Mouse (Mus musculus) ES-Bruce4 (cell line): ENCODE measurements around the gene Gm32742. TPM values are rescaled to one million over a fixed set of nuclear protein-coding genes. Genes with fewer than 3 reads are reported as not detected.

Experiments
- H3K27ac ChIP-seq: 2 replicates; pipeline ENCODE4 v1.5.1; 2012; ENCODE audit warnings: low read length, inconsistent platforms; ENCODE audit not compliant: insufficient read depth
- H3K27me3 ChIP-seq: 2 replicates; pipeline ENCODE4 v1.6.1; 2012; ENCODE audit warnings: mild to moderate bottlenecking, low read length, inconsistent platforms; ENCODE audit not compliant: control insufficient read depth, poor library complexity, insufficient read depth, severe bottlenecking
- H3K36me3 ChIP-seq: 2 replicates; pipeline ENCODE4 v1.6.1; 2012; ENCODE audit warnings: inconsistent platforms, mild to moderate bottlenecking, low read length, moderate library complexity; ENCODE audit not compliant: control insufficient read depth, poor library complexity, insufficient read depth, severe bottlenecking
- H3K4me1 ChIP-seq: one replicate; pipeline ENCODE4 v1.8.1; 2011; ENCODE audit warnings: low read length; ENCODE audit not compliant: control insufficient read depth, insufficient read depth
- H3K4me3 ChIP-seq: 2 replicates; pipeline ENCODE4 v1.5.1; 2011; ENCODE audit warnings: low read depth, mild to moderate bottlenecking, low read length
- H3K9ac ChIP-seq: 2 replicates; pipeline ENCODE4 v1.6.1; 2012; ENCODE audit warnings: low read depth, mild to moderate bottlenecking, inconsistent platforms; ENCODE audit not compliant: poor library complexity, severe bottlenecking
- H3K9me3 ChIP-seq: replicated peaks from 2 replicates; pipeline ENCODE4 v1.6.1; 2012; ENCODE audit warnings: mild to moderate bottlenecking, low read length, inconsistent platforms; ENCODE audit not compliant: control insufficient read depth, poor library complexity, insufficient read depth, severe bottlenecking
- CTCF ChIP-seq: IDR thresholded peaks from one replicate; pipeline ENCODE4 v1.8.1; 2011; ENCODE audit warnings: low read depth, low read length
- EP300 ChIP-seq: IDR thresholded peaks from 2 replicates; pipeline ENCODE4 v1.6.1; 2011; ENCODE audit warnings: low read depth, low read length; ENCODE audit not compliant: insufficient read depth
- POLR2A ChIP-seq: IDR thresholded peaks from one replicate; pipeline ENCODE4 v1.8.1; 2011; ENCODE audit warnings: low read length; ENCODE audit not compliant: insufficient read depth
- polyA plus RNA-seq: library from polyadenylated mRNA; stranded (reverse); fragments of >200 nt; gene quantifications from 2 replicates; pipeline ENCODE4 v1.2.4, GENCODE M21; 2011; ENCODE audit warnings: low read depth; ENCODE audit not compliant: missing spikeins, insufficient read depth, insufficient read length

Gene Gm32742
- polyA plus RNA-seq, 1 experiment: not detected

DNA sequence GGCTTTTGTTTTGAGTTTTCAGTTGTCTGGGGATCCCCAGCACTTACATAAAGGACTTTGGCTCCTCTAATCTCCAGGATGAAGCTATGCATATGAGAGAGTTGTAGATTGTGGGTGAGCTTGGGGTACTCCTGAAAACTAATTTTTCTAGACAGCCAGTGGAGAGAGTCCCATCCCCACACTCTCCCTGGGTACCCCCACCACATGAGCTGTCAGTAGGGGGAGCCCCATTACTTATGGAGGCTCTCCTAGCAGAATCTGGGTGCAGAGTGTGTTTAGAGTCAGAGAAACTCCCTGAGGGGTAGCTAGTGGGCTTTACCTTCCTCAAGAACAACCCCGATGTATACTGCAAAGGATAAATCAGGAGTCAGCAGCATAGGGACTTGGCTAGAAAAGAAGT, 13.0 kb upstream of the Gm32742 start:
- no peak overlapping the region for H3K9ac ChIP-seq
- no peaks in the 10 kb centered on the region for H3K4me1 ChIP-seq
- H3K9me3 ChIP-seq: no peaks in the 10 kb centered on the region
- no peak overlapping the region for H3K27ac ChIP-seq
- TF ChIP-seq CTCF (no peak), EP300 (no peak), POLR2A (no peak)
- H3K27me3 ChIP-seq: no peaks in the 10 kb centered on the region
- H3K36me3 ChIP-seq: no peaks in the 10 kb centered on the region
- H3K4me3 ChIP-seq: no peak overlapping the region

DNA sequence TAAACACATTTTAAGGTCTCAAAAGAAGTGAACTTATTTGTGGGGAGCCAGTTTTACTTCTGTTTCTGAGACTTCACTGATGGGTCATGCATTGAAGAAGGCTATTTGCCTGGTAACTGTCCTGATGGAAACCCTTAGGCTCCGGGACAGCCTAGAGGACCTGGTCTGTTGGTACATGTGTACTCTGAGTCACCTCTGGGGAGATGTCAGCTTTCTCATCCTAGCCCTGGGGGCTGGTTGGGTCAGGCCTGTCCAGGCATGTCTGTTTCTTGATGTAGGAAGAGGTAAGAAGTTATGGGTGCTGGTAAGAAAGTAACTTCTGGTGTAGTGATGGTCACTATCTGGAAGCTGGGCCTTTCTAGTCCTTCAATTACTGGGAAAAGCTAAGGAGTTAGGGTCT, 10.4 kb upstream of the Gm32742 start:
- Histone ChIP-seq H3K9ac (no peak overlapping the region), H3K27ac (no peak overlapping the region), H3K9me3 (no peaks in the 10 kb centered on the region), H3K4me3 (no peak overlapping the region), H3K4me1 (no peaks in the 10 kb centered on the region), H3K36me3 (no peaks in the 10 kb centered on the region), H3K27me3 (no peaks in the 10 kb centered on the region)
- TF ChIP-seq CTCF (no peak), POLR2A (no peak), EP300 (no peak)

DNA sequence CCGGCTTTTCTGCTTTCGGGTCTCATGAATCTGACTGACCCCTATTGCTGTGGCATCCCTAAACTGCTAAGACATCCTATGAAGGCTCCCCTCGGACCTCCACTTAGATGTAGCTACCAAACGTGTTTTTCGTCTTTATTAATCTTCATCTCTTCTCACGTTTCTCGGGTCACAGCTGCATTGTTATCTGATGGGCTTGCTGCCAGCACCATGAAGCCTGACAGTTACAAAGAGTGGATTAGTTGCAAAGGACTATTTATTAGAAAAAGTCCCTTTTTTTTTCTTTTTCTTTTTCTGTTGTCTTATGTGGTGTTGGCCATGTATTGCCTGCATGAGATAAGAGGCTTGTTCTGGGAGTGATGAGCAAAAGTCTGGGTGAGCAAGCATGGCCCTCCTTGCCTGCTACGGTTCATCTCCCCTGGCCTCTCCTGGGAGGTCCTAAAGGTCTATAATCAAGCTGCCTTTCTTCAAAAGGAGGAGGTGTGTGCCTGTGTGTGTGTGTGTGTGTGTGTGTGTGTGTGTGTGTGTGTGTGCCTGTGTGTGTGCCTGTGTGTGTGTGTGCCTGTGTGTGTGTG, 9.7 kb upstream of the Gm32742 start:
- Histone ChIP-seq H3K9ac (no peak overlapping the region), H3K27me3 (no peaks in the 10 kb centered on the region), H3K4me1 (no peaks in the 10 kb centered on the region), H3K27ac (no peak overlapping the region), H3K4me3 (no peak overlapping the region), H3K9me3 (no peaks in the 10 kb centered on the region), H3K36me3 (no peaks in the 10 kb centered on the region)
- no peak for TF ChIP-seq POLR2A
- no peak for TF ChIP-seq EP300
- TF ChIP-seq CTCF: no peak

DNA sequence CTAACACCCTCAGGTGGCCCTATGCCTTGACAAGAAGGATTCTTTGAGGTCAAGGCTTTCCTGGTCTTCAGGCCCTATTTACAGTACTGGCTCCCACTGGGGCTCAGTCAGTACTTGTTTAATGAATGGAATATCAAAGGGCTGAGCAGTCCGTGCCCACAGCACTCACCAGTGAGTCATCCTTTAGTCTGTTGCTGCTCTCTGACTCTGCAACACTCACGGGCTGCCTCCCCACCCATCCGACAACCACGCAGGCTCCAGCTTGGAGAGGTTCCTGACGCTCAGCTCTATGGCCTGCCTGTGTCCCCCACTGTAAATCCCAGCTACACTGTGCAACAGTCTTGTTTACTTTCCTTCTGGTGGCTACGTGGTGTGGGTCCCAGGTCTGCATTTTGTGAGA, 5.0 kb upstream of the Gm32742 start:
- no peak overlapping the region for H3K9ac ChIP-seq
- H3K27ac ChIP-seq: no peak overlapping the region
- no peaks in the 10 kb centered on the region for H3K9me3 ChIP-seq
- no peaks in the 10 kb centered on the region for H3K36me3 ChIP-seq
- no peaks in the 10 kb centered on the region for H3K27me3 ChIP-seq
- H3K4me3 ChIP-seq: no peak overlapping the region
- no peak for TF ChIP-seq POLR2A
- TF ChIP-seq CTCF: no peak
- TF ChIP-seq EP300: no peak
- no peaks in the 10 kb centered on the region for H3K4me1 ChIP-seq

DNA sequence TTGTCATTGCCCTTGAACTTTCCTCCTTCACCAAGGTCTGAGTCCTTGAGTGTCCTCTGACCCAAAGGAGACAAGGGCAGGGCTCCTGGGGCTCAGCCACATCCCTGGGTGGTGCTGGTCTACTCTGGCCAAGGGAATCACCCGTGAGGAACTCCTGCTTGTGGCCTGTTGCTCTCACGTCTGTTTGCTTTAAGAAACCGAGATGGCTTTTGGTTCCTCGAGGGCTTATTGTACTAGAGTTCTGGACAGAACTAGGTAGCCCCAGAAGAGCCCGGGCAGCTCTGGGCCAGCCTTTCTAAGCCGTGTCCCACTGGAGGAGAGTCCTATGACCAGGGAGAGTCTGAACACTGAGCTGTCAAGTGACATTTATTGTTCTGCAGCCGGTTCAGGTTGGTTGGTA, 3.8 kb upstream of the Gm32742 start:
- Histone ChIP-seq H3K27me3 (no peaks in the 10 kb centered on the region), H3K27ac (no peak overlapping the region), H3K9me3 (no peaks in the 10 kb centered on the region), H3K9ac (no peak overlapping the region), H3K36me3 (no peaks in the 10 kb centered on the region), H3K4me1 (no peaks in the 10 kb centered on the region), H3K4me3 (no peak overlapping the region)
- TF ChIP-seq EP300: no peak
- no peak for TF ChIP-seq CTCF
- no peak for TF ChIP-seq POLR2A

DNA sequence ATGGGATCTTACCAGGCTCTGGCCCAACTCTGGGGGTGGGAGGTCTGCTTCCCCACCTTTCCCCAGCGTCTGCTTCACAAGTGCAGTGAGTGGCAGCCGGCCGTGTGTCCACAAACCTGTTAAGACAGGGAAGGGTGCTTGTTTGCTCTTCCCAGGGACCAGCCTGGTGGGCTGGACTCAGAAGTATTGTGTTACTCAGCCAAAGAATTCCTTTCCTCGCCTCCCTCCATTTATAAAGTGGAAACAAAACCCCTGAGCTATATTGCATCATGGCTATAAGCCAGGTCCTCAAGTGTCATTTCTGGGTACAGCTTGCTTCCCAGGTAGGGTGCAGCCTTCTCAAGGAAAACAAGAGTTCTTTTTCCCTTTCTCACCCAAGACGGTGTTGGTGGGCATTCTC, 3.4 kb upstream of the Gm32742 start:
- Histone ChIP-seq H3K9me3 (no peaks in the 10 kb centered on the region), H3K27ac (no peak overlapping the region)
- no peak for TF ChIP-seq POLR2A
- no peak for TF ChIP-seq CTCF
- TF ChIP-seq EP300: no peak

DNA sequence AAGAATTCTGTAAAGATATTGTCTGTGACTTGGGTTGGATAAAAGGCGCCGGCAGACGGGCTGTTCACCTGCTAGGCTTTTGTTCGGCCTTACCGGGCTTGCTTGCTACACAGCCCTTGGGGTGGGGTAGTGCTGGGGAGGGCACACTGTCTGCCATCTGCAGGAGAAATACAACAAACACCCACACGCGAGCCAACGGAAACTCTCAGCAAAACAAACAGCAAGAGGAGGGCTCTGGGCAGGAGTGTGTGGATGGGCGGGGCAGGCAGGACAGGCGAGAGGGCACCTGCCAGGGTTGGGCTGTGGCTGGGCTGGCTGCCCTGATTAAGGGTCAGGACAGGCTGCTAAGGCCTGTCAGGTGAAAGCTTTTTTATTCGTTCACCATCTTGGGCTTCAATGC, 2.6 kb upstream of the Gm32742 start:
- H3K9me3 ChIP-seq: no peaks in the 10 kb centered on the region
- H3K4me1 ChIP-seq: no peaks in the 10 kb centered on the region
- no peaks in the 10 kb centered on the region for H3K36me3 ChIP-seq
- H3K27ac ChIP-seq: no peak overlapping the region
- H3K9ac ChIP-seq: no peak overlapping the region
- no peak for TF ChIP-seq POLR2A
- no peak for TF ChIP-seq EP300
- TF ChIP-seq CTCF: no peak
- no peak overlapping the region for H3K4me3 ChIP-seq
- H3K27me3 ChIP-seq: no peaks in the 10 kb centered on the region

More for the DNA sequence above, 3.4 kb upstream of the Gm32742 start:
- no peaks in the 10 kb centered on the region for H3K27me3 ChIP-seq
- no peaks in the 10 kb centered on the region for H3K4me1 ChIP-seq
- no peak overlapping the region for H3K4me3 ChIP-seq
- H3K9ac ChIP-seq: no peak overlapping the region
- H3K36me3 ChIP-seq: no peaks in the 10 kb centered on the region
